Mouse (Mus musculus): Measurements from ENCODE around the gene Aifm1. TPM values are rescaled to one million over a fixed set of nuclear protein-coding genes. Genes with fewer than 3 reads are reported as not detected.
A peak's percentile ranks its signal among the peaks of the same experiment; 100 is the strongest.

Aifm1 gene
- polyA plus RNA-seq, 1 experiment from 2014 or later: 38.8 TPM

DNA sequence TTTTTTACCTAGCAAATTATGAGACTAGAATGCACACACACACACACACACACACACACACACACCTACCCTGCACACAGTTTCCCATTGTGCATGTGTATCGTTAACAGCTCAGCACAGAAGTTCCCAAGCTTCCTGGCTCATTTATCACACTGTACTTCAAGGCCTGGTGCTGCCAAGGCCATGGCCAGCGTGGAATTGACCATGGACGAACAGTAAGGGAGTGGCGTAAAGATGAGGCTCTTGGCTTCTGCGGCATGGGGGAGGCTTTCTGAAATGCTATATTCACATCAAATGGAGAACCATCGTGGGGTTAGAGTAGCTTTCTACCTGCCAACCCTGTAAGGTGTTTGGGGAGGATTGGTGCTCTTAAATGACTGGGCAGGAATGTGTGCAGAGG, 48.9 kb downstream of the Aifm1 start:
- Histone ChIP-seq H3K4me3 (replicated peaks; ENCODE audit: low read depth, low read length) (no peak overlapping the region), H3K9ac (replicated peaks; ENCODE audit: low read length) (no peak overlapping the region), H3K27ac (replicated peaks; ENCODE audit: low read depth, low read length) (no peak overlapping the region), H3K4me2 (ENCODE audit: low read length) (no peak overlapping the region), H3K27me3 (ENCODE audit: control insufficient read depth, insufficient read depth, low read length) (no peaks in the 10 kb centered on the region), H3K4me1 (ENCODE audit: control insufficient read depth, insufficient read depth, low read length) (no peaks in the 10 kb centered on the region), H3K36me3 (ENCODE audit: control insufficient read depth, insufficient read depth, low read length) (no peaks in the 10 kb centered on the region), H3K9me3 (ENCODE audit: control insufficient read depth, low read length) (no peaks in the 10 kb centered on the region)
- WGBS: 93% methylated on average over 6 of the region's 6 CpGs
- ATAC-seq (ENCODE audit: low FRiP score, low TSS enrichment): no peak
- no peak for DNase-seq

- Histone ChIP-seq H3K9ac (replicated peaks; ENCODE audit: low read length) (no peak overlapping the region), H3K4me2 (ENCODE audit: low read length) (no peak overlapping the region), H3K27me3 (ENCODE audit: control insufficient read depth, insufficient read depth, low read length) (no peaks in the 10 kb centered on the region), H3K4me3 (replicated peaks; ENCODE audit: low read depth, low read length) (no peak overlapping the region), H3K27ac (replicated peaks; ENCODE audit: low read depth, low read length) (no peak overlapping the region), H3K4me1 (ENCODE audit: control insufficient read depth, insufficient read depth, low read length) (no peaks in the 10 kb centered on the region), H3K36me3 (ENCODE audit: control insufficient read depth, insufficient read depth, low read length) (no peaks in the 10 kb centered on the region), H3K9me3 (ENCODE audit: control insufficient read depth, low read length) (no peaks in the 10 kb centered on the region)
- 88% methylated on average over 4 of the region's 4 CpGs for WGBS
- no peak for DNase-seq
- no peak for ATAC-seq (ENCODE audit: low FRiP score, low TSS enrichment)
These were observed 49.7 kb downstream of the Aifm1 start for GRCm38 (mm10) chrX:48463636-48464035.

- DNase-seq (peak; percentile 82), ATAC-seq (ENCODE audit: low FRiP score, low TSS enrichment) (peak; percentile 80)
- H3K27me3 ChIP-seq (ENCODE audit: control insufficient read depth, insufficient read depth, low read length): no peaks in the 10 kb centered on the region
- peak within 1 kb of the TSS; percentile 26 for H3K4me3 ChIP-seq (replicated peaks; ENCODE audit: low read depth, low read length)
- H3K9ac ChIP-seq (replicated peaks; ENCODE audit: low read length): peak within 1 kb of the TSS; percentile 43
- H3K4me1 ChIP-seq (ENCODE audit: control insufficient read depth, insufficient read depth, low read length): no peaks in the 10 kb centered on the region
- H3K4me2 ChIP-seq (ENCODE audit: low read length): peak within 1 kb of the TSS; percentile 56
- WGBS: 17% methylated on average over 38 of the region's 38 CpGs
- H3K27ac ChIP-seq (replicated peaks; ENCODE audit: low read depth, low read length): no peak within 1 kb of the TSS
- H3K36me3 ChIP-seq (ENCODE audit: control insufficient read depth, insufficient read depth, low read length): no peaks in the 10 kb centered on the region
- H3K9me3 ChIP-seq (ENCODE audit: control insufficient read depth, low read length): no peaks in the 10 kb centered on the region
These were observed 50.4 kb downstream of the Aifm1 start, which contains the start of gene Elf4 for GRCm38 (mm10) chrX:48462754-48463507. Elf4 (minus strand) TSS chrX:48463132.

GRCm38 (mm10) chrX:48462297-48462696, 51.1 kb downstream of the Aifm1 start:
- Histone ChIP-seq H3K9ac (replicated peaks; ENCODE audit: low read length) (no peak overlapping the region), H3K27me3 (ENCODE audit: control insufficient read depth, insufficient read depth, low read length) (no peaks in the 10 kb centered on the region), H3K4me3 (replicated peaks; ENCODE audit: low read depth, low read length) (peak overlapping the region; percentile 26; the same call in 1 of the 2 replicates), H3K4me2 (ENCODE audit: low read length) (peak overlapping the region; percentile 56), H3K4me1 (ENCODE audit: control insufficient read depth, insufficient read depth, low read length) (no peaks in the 10 kb centered on the region), H3K36me3 (ENCODE audit: control insufficient read depth, insufficient read depth, low read length) (no peaks in the 10 kb centered on the region), H3K27ac (replicated peaks; ENCODE audit: low read depth, low read length) (no peak overlapping the region), H3K9me3 (ENCODE audit: control insufficient read depth, low read length) (no peaks in the 10 kb centered on the region)
- DNase-seq (no peak), ATAC-seq (ENCODE audit: low FRiP score, low TSS enrichment) (no peak; the same call in 1 of the 2 replicates)
- 19% methylated on average over 4 of the region's 4 CpGs for WGBS

GRCm38 (mm10) chrX:48461006-48461405, 52.4 kb downstream of the Aifm1 start:
- no peaks in the 10 kb centered on the region for H3K9me3 ChIP-seq (ENCODE audit: control insufficient read depth, low read length)
- no peaks in the 10 kb centered on the region for H3K36me3 ChIP-seq (ENCODE audit: control insufficient read depth, insufficient read depth, low read length)
- DNase-seq (no peak), ATAC-seq (ENCODE audit: low FRiP score, low TSS enrichment) (no peak)
- no peak overlapping the region for H3K9ac ChIP-seq (replicated peaks; ENCODE audit: low read length)
- no peak overlapping the region for H3K27ac ChIP-seq (replicated peaks; ENCODE audit: low read depth, low read length)
- 72% methylated on average over 4 of the region's 4 CpGs for WGBS
- H3K4me1 ChIP-seq (ENCODE audit: control insufficient read depth, insufficient read depth, low read length): no peaks in the 10 kb centered on the region
- no peak overlapping the region for H3K4me2 ChIP-seq (ENCODE audit: low read length)
- H3K4me3 ChIP-seq (replicated peaks; ENCODE audit: low read depth, low read length): no peak overlapping the region
- H3K27me3 ChIP-seq (ENCODE audit: control insufficient read depth, insufficient read depth, low read length): 0 out of 2 replicates have a peak, but pooled peaks cover 1% of the 10 kb centered on the region

GRCm38 (mm10) chrX:48460496-48460895, 52.9 kb downstream of the Aifm1 start:
- H3K9ac ChIP-seq (replicated peaks; ENCODE audit: low read length): no peak overlapping the region
- no peak for DNase-seq
- H3K27ac ChIP-seq (replicated peaks; ENCODE audit: low read depth, low read length): no peak overlapping the region
- H3K27me3 ChIP-seq (ENCODE audit: control insufficient read depth, insufficient read depth, low read length): 0 out of 2 replicates have a peak, but pooled peaks cover 4% of the 10 kb centered on the region
- no peaks in the 10 kb centered on the region for H3K9me3 ChIP-seq (ENCODE audit: control insufficient read depth, low read length)
- no peak overlapping the region for H3K4me2 ChIP-seq (ENCODE audit: low read length)
- WGBS: 82% methylated on average over 7 of the region's 7 CpGs
- no peaks in the 10 kb centered on the region for H3K36me3 ChIP-seq (ENCODE audit: control insufficient read depth, insufficient read depth, low read length)
- no peaks in the 10 kb centered on the region for H3K4me1 ChIP-seq (ENCODE audit: control insufficient read depth, insufficient read depth, low read length)
- no peak for ATAC-seq (ENCODE audit: low FRiP score, low TSS enrichment)
- no peak overlapping the region for H3K4me3 ChIP-seq (replicated peaks; ENCODE audit: low read depth, low read length)

GRCm38 (mm10) chrX:48456956-48457355, 56.4 kb downstream of the Aifm1 start:
- Histone ChIP-seq H3K4me3 (replicated peaks; ENCODE audit: low read depth, low read length) (no peak overlapping the region), H3K4me1 (ENCODE audit: control insufficient read depth, insufficient read depth, low read length) (no peaks in the 10 kb centered on the region), H3K36me3 (ENCODE audit: control insufficient read depth, insufficient read depth, low read length) (no peaks in the 10 kb centered on the region), H3K27me3 (ENCODE audit: control insufficient read depth, insufficient read depth, low read length) (peaks cover 9% of the 10 kb centered on the region; the same call in 1 of the 2 replicates), H3K4me2 (ENCODE audit: low read length) (no peak overlapping the region), H3K27ac (replicated peaks; ENCODE audit: low read depth, low read length) (no peak overlapping the region), H3K9me3 (ENCODE audit: control insufficient read depth, low read length) (no peaks in the 10 kb centered on the region), H3K9ac (replicated peaks; ENCODE audit: low read length) (no peak overlapping the region)
- DNase-seq (no peak), ATAC-seq (ENCODE audit: low FRiP score, low TSS enrichment) (no peak)
- WGBS: 76% methylated on average over 6 of the region's 6 CpGs

DNA sequence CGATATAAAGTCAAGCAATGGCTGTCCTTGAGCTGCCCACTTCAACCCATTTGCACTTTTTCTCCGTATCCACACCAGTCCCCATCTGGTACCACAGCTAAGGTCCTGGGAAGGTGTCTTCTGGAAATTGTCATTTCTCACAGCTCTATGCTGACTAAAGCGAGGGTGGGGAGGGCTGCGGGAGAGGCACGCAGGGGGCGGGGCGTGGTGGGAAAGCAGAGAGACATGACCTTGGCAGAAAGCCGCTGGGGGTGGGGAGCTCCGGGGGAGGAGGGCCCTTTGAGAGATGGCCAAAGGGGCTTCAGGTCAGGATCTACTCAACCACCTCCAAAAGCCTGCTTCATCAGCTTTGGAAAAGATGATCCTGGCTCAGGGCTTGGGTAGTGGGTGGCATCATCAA, 58.3 kb downstream of the Aifm1 start:
- no peak overlapping the region for H3K4me3 ChIP-seq (replicated peaks; ENCODE audit: low read depth, low read length)
- no peaks in the 10 kb centered on the region for H3K4me1 ChIP-seq (ENCODE audit: control insufficient read depth, insufficient read depth, low read length)
- H3K9me3 ChIP-seq (ENCODE audit: control insufficient read depth, low read length): no peaks in the 10 kb centered on the region
- H3K36me3 ChIP-seq (ENCODE audit: control insufficient read depth, insufficient read depth, low read length): no peaks in the 10 kb centered on the region
- peaks cover 12% of the 10 kb centered on the region; the same call in 1 of the 2 replicates for H3K27me3 ChIP-seq (ENCODE audit: control insufficient read depth, insufficient read depth, low read length)
- DNase-seq: no peak
- H3K9ac ChIP-seq (replicated peaks; ENCODE audit: low read length): no peak overlapping the region
- 29% methylated on average over 9 of the region's 9 CpGs for WGBS
- ATAC-seq (ENCODE audit: low FRiP score, low TSS enrichment): no peak
- no peak overlapping the region for H3K27ac ChIP-seq (replicated peaks; ENCODE audit: low read depth, low read length)
- no peak overlapping the region for H3K4me2 ChIP-seq (ENCODE audit: low read length)

DNA sequence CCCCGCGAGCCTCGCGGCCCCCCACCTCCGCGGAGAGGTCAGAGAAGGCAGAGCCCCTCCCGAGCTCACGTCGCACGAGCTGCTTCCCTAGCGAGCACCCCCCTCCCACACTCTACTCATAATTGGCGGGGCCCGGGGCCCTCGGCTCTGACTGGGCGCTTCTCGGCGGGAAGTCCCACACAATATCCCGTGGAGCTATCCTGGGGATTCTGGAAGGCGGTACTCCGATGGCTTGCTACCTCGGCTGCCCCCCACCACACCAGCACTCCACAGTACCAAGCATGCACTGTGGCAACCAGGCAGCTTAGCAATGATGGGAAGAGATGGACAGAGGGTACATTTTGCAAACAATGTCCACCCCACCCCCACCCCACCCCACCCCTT, 58.9 kb downstream of the Aifm1 start:
- no peak for DNase-seq
- peak overlapping the region; percentile 30 for H3K4me3 ChIP-seq (replicated peaks; ENCODE audit: low read depth, low read length)
- H3K4me2 ChIP-seq (ENCODE audit: low read length): peak overlapping the region; percentile 50
- H3K4me1 ChIP-seq (ENCODE audit: control insufficient read depth, insufficient read depth, low read length): no peaks in the 10 kb centered on the region
- H3K9me3 ChIP-seq (ENCODE audit: control insufficient read depth, low read length): no peaks in the 10 kb centered on the region
- no peak overlapping the region for H3K27ac ChIP-seq (replicated peaks; ENCODE audit: low read depth, low read length)
- H3K9ac ChIP-seq (replicated peaks; ENCODE audit: low read length): no peak overlapping the region
- H3K27me3 ChIP-seq (ENCODE audit: control insufficient read depth, insufficient read depth, low read length): peaks cover 12% of the 10 kb centered on the region; the same call in 1 of the 2 replicates
- H3K36me3 ChIP-seq (ENCODE audit: control insufficient read depth, insufficient read depth, low read length): no peaks in the 10 kb centered on the region
- WGBS: 30% methylated on average over 21 of the region's 21 CpGs
- 0 out of 2 replicates have a peak, but pooled peaks have one; percentile 19 for ATAC-seq (ENCODE audit: low FRiP score, low TSS enrichment)

Measured in midbrain, embryonic 14.5 days (tissue).